Mouse (Mus musculus): ENCODE results near the gene Edc3. TPM values are rescaled to one million over a fixed set of nuclear protein-coding genes. Genes with fewer than 3 reads are reported as not detected.

Edc3 gene
- polyA plus RNA-seq, 1 experiment from 2014 or later = 11.0 TPM

DNA sequence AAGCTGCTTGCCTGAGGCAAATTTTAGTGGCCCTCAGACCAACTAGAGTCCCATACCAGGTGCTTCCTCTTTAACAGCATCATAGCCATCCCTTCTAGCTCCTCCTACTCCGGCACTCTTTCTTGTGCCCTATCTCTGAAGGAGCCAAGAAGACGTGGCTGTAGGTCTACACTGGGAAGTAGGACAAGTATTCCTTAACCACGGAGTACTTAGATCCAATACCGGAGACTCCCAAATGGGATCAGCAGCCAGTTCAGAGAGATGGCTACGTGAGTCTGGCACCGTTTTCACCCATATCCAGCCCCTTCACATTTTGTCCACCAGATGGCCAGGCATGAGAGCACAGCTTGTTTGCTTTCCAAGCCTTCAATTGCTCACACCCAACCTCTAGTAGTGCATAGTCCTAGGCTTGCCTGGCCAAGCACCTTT is 54.2 kb downstream of the Edc3 start:
- 43% methylated on average over 6 of the region's 6 CpGs for WGBS
- H3K9me3 ChIP-seq (ENCODE audit: control insufficient read depth, low read length) = no peaks in the 10 kb centered on the region

GRCm38 (mm10) chr9:57764147-57764973 is 56.0 kb downstream of the Edc3 start:
- H3K9me3 ChIP-seq (ENCODE audit: control insufficient read depth, low read length) = no peaks in the 10 kb centered on the region
- H3K4me2 ChIP-seq (ENCODE audit: low read length) = peak overlapping the region; percentile 97
- H3K9ac ChIP-seq (ENCODE audit: low read length) = peak overlapping the region; percentile 99
- no peaks in the 10 kb centered on the region for H3K27me3 ChIP-seq (ENCODE audit: control insufficient read depth, insufficient read depth, low read length)
- under 1% methylated on average over 57 of the region's 57 CpGs for WGBS
- peak overlapping the region; percentile 94 to 99 for H3K27ac ChIP-seq (replicated peaks in 1 of 2; ENCODE audit: control insufficient read depth in 1 of 2, insufficient read depth in 1 of 2, low read depth in 2 of 2, low read length in 2 of 2)
- H3K36me3 ChIP-seq (ENCODE audit: control insufficient read depth, insufficient read depth, low read length) = peaks cover 24% of the 10 kb centered on the region
- H3K4me3 ChIP-seq (ENCODE audit: control insufficient read depth in 1 of 2, insufficient read depth in 1 of 2, low read depth in 1 of 2, low read length in 2 of 2) = peak overlapping the region; percentile 79 to 89
- H3K4me1 ChIP-seq (ENCODE audit: control insufficient read depth in 2 of 2, insufficient read depth in 2 of 2, low read length in 2 of 2) = peaks cover 30 to 58% of the 10 kb centered on the region in 2 experiments
- peak; percentile 48 for ATAC-seq (ENCODE audit: insufficient number of reproducible peaks, insufficient read depth, low FRiP score, low read depth)

More for the DNA sequence above, 54.2 kb downstream of the Edc3 start:
- no peak for ATAC-seq (ENCODE audit: insufficient number of reproducible peaks, insufficient read depth, low FRiP score, low read depth)
- Histone ChIP-seq H3K36me3 (ENCODE audit: control insufficient read depth, insufficient read depth, low read length) (peaks cover 42% of the 10 kb centered on the region), H3K9ac (ENCODE audit: low read length) (peak overlapping the region; percentile 99), H3K27ac (replicated peaks in 1 of 2; ENCODE audit: control insufficient read depth in 1 of 2, insufficient read depth in 1 of 2, low read depth in 2 of 2, low read length in 2 of 2) (peak overlapping the region in 1 of 2 experiments; percentile 99; a peak in 3 of 4 replicates), H3K27me3 (ENCODE audit: control insufficient read depth, insufficient read depth, low read length) (no peaks in the 10 kb centered on the region), H3K4me2 (ENCODE audit: low read length) (peak overlapping the region; percentile 97), H3K4me3 (ENCODE audit: control insufficient read depth in 1 of 2, insufficient read depth in 1 of 2, low read depth in 1 of 2, low read length in 2 of 2) (peak overlapping the region in 1 of 2 experiments; percentile 16; a peak in 1 of 4 replicates), H3K4me1 (ENCODE audit: control insufficient read depth in 2 of 2, insufficient read depth in 2 of 2, low read length in 2 of 2) (peaks cover 28 to 60% of the 10 kb centered on the region in 2 experiments)

GRCm38 (mm10) chr9:57764974-57765363 is 56.6 kb downstream of the Edc3 start:
- under 1% methylated on average over 39 of the region's 45 CpGs for WGBS
- Histone ChIP-seq H3K27ac (replicated peaks in 1 of 2; ENCODE audit: control insufficient read depth in 1 of 2, insufficient read depth in 1 of 2, low read depth in 2 of 2, low read length in 2 of 2) (peak overlapping the region; percentile 94 to 99), H3K36me3 (ENCODE audit: control insufficient read depth, insufficient read depth, low read length) (peaks cover 18% of the 10 kb centered on the region), H3K9ac (ENCODE audit: low read length) (peak overlapping the region; percentile 99), H3K4me2 (ENCODE audit: low read length) (peak overlapping the region; percentile 97), H3K4me1 (ENCODE audit: control insufficient read depth in 2 of 2, insufficient read depth in 2 of 2, low read length in 2 of 2) (peaks cover 36 to 58% of the 10 kb centered on the region in 2 experiments), H3K9me3 (ENCODE audit: control insufficient read depth, low read length) (no peaks in the 10 kb centered on the region), H3K27me3 (ENCODE audit: control insufficient read depth, insufficient read depth, low read length) (no peaks in the 10 kb centered on the region), H3K4me3 (ENCODE audit: control insufficient read depth in 1 of 2, insufficient read depth in 1 of 2, low read depth in 1 of 2, low read length in 2 of 2) (peak overlapping the region; percentile 79 to 89)
- peak; percentile 84 for ATAC-seq (ENCODE audit: insufficient number of reproducible peaks, insufficient read depth, low FRiP score, low read depth)

GRCm38 (mm10) chr9:57765364-57766351 is 57.3 kb downstream of the Edc3 start, which contains the start of gene Clk3:
Gene Clk3, minus strand, starts transcription at chr9:57765860.
- H3K4me1 ChIP-seq (ENCODE audit: control insufficient read depth in 2 of 2, insufficient read depth in 2 of 2, low read length in 2 of 2) = peaks cover 39 to 61% of the 10 kb centered on the region in 2 experiments

GRCm38 (mm10) chr9:57766431-57766830 is 58.1 kb downstream of the Edc3 start:
- no peaks in the 10 kb centered on the region for H3K9me3 ChIP-seq (ENCODE audit: control insufficient read depth, low read length)
- ATAC-seq (ENCODE audit: insufficient number of reproducible peaks, insufficient read depth, low FRiP score, low read depth) = no peak
- peaks cover 3% of the 10 kb centered on the region for H3K36me3 ChIP-seq (ENCODE audit: control insufficient read depth, insufficient read depth, low read length)
- H3K4me2 ChIP-seq (ENCODE audit: low read length) = peak overlapping the region; percentile 97
- peak overlapping the region in 1 of 2 experiments; percentile 79; a peak in 2 of 4 replicates for H3K4me3 ChIP-seq (ENCODE audit: control insufficient read depth in 1 of 2, insufficient read depth in 1 of 2, low read depth in 1 of 2, low read length in 2 of 2)
- 40% methylated on average over 6 of the region's 6 CpGs for WGBS
- H3K27me3 ChIP-seq (ENCODE audit: control insufficient read depth, insufficient read depth, low read length) = no peaks in the 10 kb centered on the region
- H3K9ac ChIP-seq (ENCODE audit: low read length) = peak overlapping the region; percentile 99
- peak overlapping the region in 1 of 2 experiments; percentile 99; a peak in 1 of 4 replicates for H3K27ac ChIP-seq (replicated peaks in 1 of 2; ENCODE audit: control insufficient read depth in 1 of 2, insufficient read depth in 1 of 2, low read depth in 2 of 2, low read length in 2 of 2)
- H3K4me1 ChIP-seq (ENCODE audit: control insufficient read depth in 2 of 2, insufficient read depth in 2 of 2, low read length in 2 of 2) = peaks cover 44 to 67% of the 10 kb centered on the region in 2 experiments

More at GRCm38 (mm10) chr9:57765364-57766351, 57.3 kb downstream of the Edc3 start, which contains the start of gene Clk3:
- Histone ChIP-seq H3K36me3 (ENCODE audit: control insufficient read depth, insufficient read depth, low read length) (peaks cover 11% of the 10 kb centered on the region), H3K27ac (replicated peaks in 1 of 2; ENCODE audit: control insufficient read depth in 1 of 2, insufficient read depth in 1 of 2, low read depth in 2 of 2, low read length in 2 of 2) (peak within 1 kb of the TSS; percentile 94 to 99), H3K4me3 (ENCODE audit: control insufficient read depth in 1 of 2, insufficient read depth in 1 of 2, low read depth in 1 of 2, low read length in 2 of 2) (peak within 1 kb of the TSS; percentile 79 to 89), H3K4me2 (ENCODE audit: low read length) (peak within 1 kb of the TSS; percentile 97), H3K9ac (ENCODE audit: low read length) (peak within 1 kb of the TSS; percentile 99), H3K9me3 (ENCODE audit: control insufficient read depth, low read length) (no peaks in the 10 kb centered on the region), H3K27me3 (ENCODE audit: control insufficient read depth, insufficient read depth, low read length) (no peaks in the 10 kb centered on the region)
- WGBS = under 1% methylated on average over 90 of the region's 93 CpGs
- ATAC-seq (ENCODE audit: insufficient number of reproducible peaks, insufficient read depth, low FRiP score, low read depth) = peak; percentile 52

DNA sequence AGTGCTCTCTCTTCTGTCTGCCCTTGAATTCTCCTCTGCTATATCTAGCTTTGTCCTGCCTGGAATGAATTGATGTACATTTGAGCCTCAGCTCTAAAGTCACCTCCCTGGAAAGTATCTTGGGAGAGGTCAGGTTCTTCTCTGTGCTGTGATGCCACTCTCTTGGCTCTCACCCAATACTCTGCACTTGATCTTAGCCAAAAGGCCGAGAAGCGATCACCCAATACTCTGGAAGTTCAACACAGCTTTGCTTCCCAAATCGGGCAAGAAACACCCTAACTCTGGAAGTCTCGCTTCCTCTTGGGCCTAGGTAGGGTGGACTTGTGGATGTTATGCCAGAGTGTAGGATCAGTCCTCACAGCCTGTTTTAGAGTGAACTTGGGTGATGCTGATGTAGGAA is 58.9 kb downstream of the Edc3 start:
- Histone ChIP-seq H3K27ac (replicated peaks in 1 of 2; ENCODE audit: control insufficient read depth in 1 of 2, insufficient read depth in 1 of 2, low read depth in 2 of 2, low read length in 2 of 2) (peak overlapping the region; percentile 38 to 58), H3K4me3 (ENCODE audit: control insufficient read depth in 1 of 2, insufficient read depth in 1 of 2, low read depth in 1 of 2, low read length in 2 of 2) (no peak overlapping the region), H3K9me3 (ENCODE audit: control insufficient read depth, low read length) (no peaks in the 10 kb centered on the region), H3K9ac (ENCODE audit: low read length) (peak overlapping the region; percentile 25; the same call in 1 of the 2 replicates), H3K4me1 (ENCODE audit: control insufficient read depth in 2 of 2, insufficient read depth in 2 of 2, low read length in 2 of 2) (peaks cover 45 to 61% of the 10 kb centered on the region in 2 experiments), H3K4me2 (ENCODE audit: low read length) (peak overlapping the region; percentile 97), H3K36me3 (ENCODE audit: control insufficient read depth, insufficient read depth, low read length) (no peaks in the 10 kb centered on the region), H3K27me3 (ENCODE audit: control insufficient read depth, insufficient read depth, low read length) (no peaks in the 10 kb centered on the region)
- no peak for ATAC-seq (ENCODE audit: insufficient number of reproducible peaks, insufficient read depth, low FRiP score, low read depth)
- WGBS = 69% methylated on average over 4 of the region's 4 CpGs
